In genomic region chr1:144862133-144862532, GRCm38 (mm10) we compare ENCODE assay signal across 18 mouse cellular contexts.
"Had no signal": no experiment of that assay in that cellular context is flagged by ENCODE, and none has a peak within 500 bp of the region (broad histone marks: within the 10 kb centered on the region; RNA-seq: fewer than 3 reads in every experiment).

No protein-coding gene starts in this region.

- H3K4me1 ChIP-seq: midbrain, embryonic 10.5 days; midbrain, embryonic 12.5 days; neural tube, embryonic 12.5 days had no signal

- H3K4me3 ChIP-seq: midbrain, embryonic 10.5 days; midbrain, embryonic 12.5 days; neural tube, embryonic 12.5 days had no signal

- ATAC-seq: midbrain, embryonic 16.5 days had no signal

- H3K4me2 ChIP-seq: lung, embryonic 14.5 days; midbrain, embryonic 12.5 days; neural tube, embryonic 12.5 days had no signal

- H3K27ac ChIP-seq: liver, embryonic 14.5 days; midbrain, embryonic 10.5 days; midbrain, embryonic 12.5 days; neural tube, embryonic 12.5 days had no signal

- H3K27me3 ChIP-seq: midbrain, embryonic 12.5 days; neural tube, embryonic 12.5 days had no signal

- H3K9me3 ChIP-seq: midbrain, embryonic 10.5 days; midbrain, embryonic 12.5 days; neural tube, embryonic 12.5 days had no signal

- DNase-seq: lung, adult 18-20 months; lung, embryonic 14.5 days; lung, postnatal 10 days; lung, postnatal 4 days; midbrain, embryonic 14.5 days; retina, postnatal 1 day; right cerebral cortex, adult 18-20 months; right cerebral cortex, postnatal 14 days; right cerebral cortex, postnatal 4 days; spleen, adult 18-20 months; thymus, adult 2 months; thymus, postnatal 25 days; thymus, postnatal 4 days had no signal

- H3K9ac ChIP-seq: liver, embryonic 14.5 days; lung, embryonic 14.5 days; midbrain, embryonic 12.5 days; neural tube, embryonic 12.5 days had no signal

- H3K36me3 ChIP-seq: midbrain, embryonic 10.5 days; midbrain, embryonic 12.5 days; neural tube, embryonic 12.5 days had no signal
